Mouse (Mus musculus) heart, embryonic 14.5 days (tissue): ENCODE data around the gene Prdm1. TPM values are rescaled to one million over a fixed set of nuclear protein-coding genes. Genes with fewer than 3 reads are reported as not detected.

Source experiments
- ATAC-seq: fragments of 200-750 bp; cut with Nextera tagmentation; 2 replicates; pipeline ENCODE4 v1.8.0; 2017; ENCODE audit warnings: low read depth, moderate TSS enrichment; ENCODE audit not compliant: insufficient number of reproducible peaks, insufficient read depth, low FRiP score
- H3K27ac ChIP-seq, 2 experiments: fragments of 200-500 bp in 1 of 2; fragments of 300-500 bp in 1 of 2; sonication (generic) in 1 of 2; replicated peaks in 1 of 2; 2 replicates each; pipeline ENCODE4 v1.5.1; 2012 to 2014; ENCODE audit warnings: low read depth in 2 of 2, low read length in 2 of 2, control low read depth in 1 of 2, mild to moderate bottlenecking in 1 of 2, mixed read lengths in 1 of 2; ENCODE audit not compliant: control insufficient read depth in 1 of 2, insufficient read depth in 1 of 2
- H3K27me3 ChIP-seq: fragments of 300-500 bp; sonication (generic); 2 replicates; pipeline ENCODE4 v1.6.1; 2014; ENCODE audit warnings: mild to moderate bottlenecking, low read length, control low read depth; ENCODE audit not compliant: control insufficient read depth, insufficient read depth
- H3K36me3 ChIP-seq: fragments of 300-500 bp; sonication (generic); 2 replicates; pipeline ENCODE4 v1.6.1; 2014; ENCODE audit warnings: mild to moderate bottlenecking, control low read depth, low read length, mixed read lengths; ENCODE audit not compliant: control insufficient read depth, insufficient read depth
- H3K4me1 ChIP-seq, 2 experiments: fragments of 200-500 bp in 1 of 2; fragments of 300-500 bp in 1 of 2; sonication (generic) in 1 of 2; 2 replicates each; pipeline ENCODE4 v1.6.1; 2012 to 2014; ENCODE audit warnings: low read length in 2 of 2, control low read depth in 1 of 2, mixed read lengths in 1 of 2; ENCODE audit not compliant: control insufficient read depth in 2 of 2, insufficient read depth in 2 of 2
- H3K4me2 ChIP-seq: fragments of 300-500 bp; sonication (generic); 2 replicates; pipeline ENCODE4 v1.6.1; 2014; ENCODE audit warnings: mild to moderate bottlenecking, low read length
- H3K4me3 ChIP-seq, 2 experiments: fragments of 200-500 bp in 1 of 2; fragments of 300-500 bp in 1 of 2; sonication (generic) in 1 of 2; 2 replicates each; pipeline ENCODE4 v1.5.1; 2012 to 2014; ENCODE audit warnings: low read length in 2 of 2, mild to moderate bottlenecking in 2 of 2, control low read depth in 1 of 2, low read depth in 1 of 2, moderate library complexity in 1 of 2; ENCODE audit not compliant: control insufficient read depth in 1 of 2, insufficient read depth in 1 of 2
- H3K9ac ChIP-seq: fragments of 300-500 bp; sonication (generic); 2 replicates; pipeline ENCODE4 v1.6.1; 2014; ENCODE audit warnings: mild to moderate bottlenecking, low read length
- H3K9me3 ChIP-seq: fragments of 300-500 bp; sonication (generic); 2 replicates; pipeline ENCODE4 v1.6.1; 2016; ENCODE audit warnings: low read length, control low read depth; ENCODE audit not compliant: control insufficient read depth
- WGBS: fragments of 180-500 bp; shearing (Covaris S2); extraction: QIAGEN DNeasy Blood & Tissue Kit; methylation state at CpG from one replicate; pipeline ENCODE4 v1.1.7; 2014; 5-methylcytosine and 5-hydroxymethylcytosine counted together
- polyA plus RNA-seq: library from polyadenylated mRNA; unstranded; fragments of >200 nt; fragmentation: Nextera tagmentation; extraction: Ambion mirVana; gene quantifications from 2 replicates; pipeline ENCODE4 v1.2.1, GENCODE M21; 2014

The Prdm1 gene
- polyA plus RNA-seq, 1 experiment from 2014 or later = 0.86 TPM

DNA sequence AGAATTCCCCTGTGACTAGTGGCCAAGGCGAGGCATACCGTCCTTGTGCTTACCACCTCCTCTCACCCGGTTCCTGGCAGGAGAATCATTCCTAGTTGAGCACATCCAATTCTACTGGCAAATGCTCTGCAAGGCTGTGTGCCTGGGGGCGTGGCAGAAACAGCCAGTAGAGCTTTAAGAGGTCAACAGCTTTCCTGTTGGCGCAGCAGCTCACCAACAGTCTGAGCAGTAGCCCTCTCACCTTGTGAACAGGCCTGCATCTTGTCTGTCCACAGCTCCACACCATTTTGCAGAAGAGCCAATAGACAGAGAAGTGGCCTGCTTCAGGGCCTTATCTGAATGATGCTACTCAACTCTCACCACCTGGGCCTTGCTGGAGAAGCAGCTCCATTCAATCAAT, 50.2 kb downstream of the Prdm1 start:
- H3K4me3 ChIP-seq = no peak overlapping the region
- no peaks in the 10 kb centered on the region for H3K9me3 ChIP-seq
- H3K4me1 ChIP-seq = peaks cover 2 to 16% of the 10 kb centered on the region in 2 experiments; a peak in 3 of 4 replicates
- peaks cover 56% of the 10 kb centered on the region for H3K27me3 ChIP-seq
- no peak overlapping the region; the same call in 1 of the 2 replicates for H3K4me2 ChIP-seq
- no peaks in the 10 kb centered on the region for H3K36me3 ChIP-seq
- ATAC-seq = peak; percentile 43; the same call in 1 of the 2 replicates
- no peak overlapping the region for H3K27ac ChIP-seq
- no peak overlapping the region for H3K9ac ChIP-seq
- WGBS = 10% methylated on average over 5 of the region's 5 CpGs

DNA sequence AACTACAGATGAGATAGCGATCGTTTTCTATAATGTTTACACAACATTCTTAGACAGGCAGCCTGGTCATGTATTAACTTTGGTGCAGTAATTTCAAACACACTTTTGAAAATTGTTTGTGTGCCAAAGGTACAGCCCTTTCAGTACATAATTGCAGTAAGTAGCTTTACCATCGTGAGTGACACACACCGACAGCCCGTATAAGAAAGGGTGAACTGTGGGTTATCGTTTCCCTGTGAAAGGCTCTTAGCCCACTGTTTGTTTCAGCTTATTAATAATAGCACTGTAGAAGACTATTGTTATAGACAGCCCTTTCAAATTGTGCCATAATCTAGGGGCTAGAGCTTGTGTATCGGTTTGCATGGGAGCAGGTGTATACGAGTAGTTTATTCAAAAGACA, 51.1 kb downstream of the Prdm1 start:
- no peak for ATAC-seq
- H3K27me3 ChIP-seq = peaks cover 56% of the 10 kb centered on the region
- no peak overlapping the region for H3K27ac ChIP-seq
- H3K4me3 ChIP-seq = no peak overlapping the region
- no peaks in the 10 kb centered on the region for H3K36me3 ChIP-seq
- H3K4me1 ChIP-seq = peaks cover 2 to 16% of the 10 kb centered on the region in 2 experiments; a peak in 3 of 4 replicates
- H3K4me2 ChIP-seq = no peak overlapping the region
- whole genome bisulfite sequencing = 77% methylated on average over 8 of the region's 8 CpGs
- H3K9me3 ChIP-seq = no peaks in the 10 kb centered on the region
- H3K9ac ChIP-seq = no peak overlapping the region

DNA sequence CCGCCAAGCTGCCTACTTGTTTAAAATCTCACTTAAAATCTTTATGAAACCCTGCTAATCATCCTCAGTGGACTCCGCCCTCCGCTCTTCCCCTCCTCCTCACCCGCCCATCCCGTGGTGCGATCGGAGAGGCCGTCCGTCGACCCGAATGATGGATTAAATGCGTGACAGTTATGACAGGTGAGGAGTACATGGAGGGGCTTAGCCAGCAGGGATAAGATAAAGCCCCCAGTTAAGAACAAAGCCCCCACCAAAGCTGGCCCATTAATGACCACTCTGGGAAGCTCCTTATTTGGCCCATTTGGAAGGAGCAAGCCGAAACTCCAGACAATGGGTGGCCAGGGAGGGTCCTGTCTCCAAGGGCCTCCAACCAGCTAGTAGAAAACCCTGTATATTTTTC, 51.8 kb downstream of the Prdm1 start:
- Histone ChIP-seq H3K9ac (no peak overlapping the region), H3K27ac (no peak overlapping the region), H3K27me3 (peaks cover 59% of the 10 kb centered on the region), H3K9me3 (no peaks in the 10 kb centered on the region), H3K4me1 (peaks cover 2 to 16% of the 10 kb centered on the region in 2 experiments; a peak in 3 of 4 replicates), H3K4me3 (no peak overlapping the region), H3K4me2 (no peak overlapping the region), H3K36me3 (no peaks in the 10 kb centered on the region)
- no peak for ATAC-seq
- 66% methylated on average over 13 of the region's 13 CpGs for WGBS

DNA sequence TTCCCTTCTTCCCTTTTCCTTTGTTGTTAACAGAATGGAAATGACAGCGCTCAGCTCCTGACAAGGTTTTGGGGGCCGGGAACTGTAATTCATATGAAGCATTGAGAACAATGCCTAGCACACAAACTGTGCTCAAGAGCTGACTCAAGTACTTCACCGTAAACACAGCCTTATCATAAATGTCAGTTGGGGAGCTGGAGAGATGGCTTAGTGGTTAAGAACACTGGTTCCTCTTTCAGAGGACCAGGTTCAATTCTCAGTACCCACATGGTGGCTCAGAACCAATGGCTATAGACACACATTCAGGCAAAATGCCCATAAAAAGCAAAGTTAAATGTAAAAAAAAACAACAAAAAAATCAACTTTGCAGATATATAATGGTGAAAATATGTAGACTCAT, 52.9 kb downstream of the Prdm1 start:
- no peaks in the 10 kb centered on the region for H3K36me3 ChIP-seq
- ATAC-seq = no peak
- H3K9me3 ChIP-seq = no peaks in the 10 kb centered on the region
- H3K27ac ChIP-seq = no peak overlapping the region
- no peak overlapping the region for H3K9ac ChIP-seq
- no peak overlapping the region for H3K4me3 ChIP-seq
- no peak overlapping the region for H3K4me2 ChIP-seq
- H3K4me1 ChIP-seq = peaks cover 2 to 16% of the 10 kb centered on the region in 2 experiments; a peak in 3 of 4 replicates
- WGBS = 74% methylated on average over 3 of the region's 3 CpGs
- peaks cover 59% of the 10 kb centered on the region for H3K27me3 ChIP-seq

DNA sequence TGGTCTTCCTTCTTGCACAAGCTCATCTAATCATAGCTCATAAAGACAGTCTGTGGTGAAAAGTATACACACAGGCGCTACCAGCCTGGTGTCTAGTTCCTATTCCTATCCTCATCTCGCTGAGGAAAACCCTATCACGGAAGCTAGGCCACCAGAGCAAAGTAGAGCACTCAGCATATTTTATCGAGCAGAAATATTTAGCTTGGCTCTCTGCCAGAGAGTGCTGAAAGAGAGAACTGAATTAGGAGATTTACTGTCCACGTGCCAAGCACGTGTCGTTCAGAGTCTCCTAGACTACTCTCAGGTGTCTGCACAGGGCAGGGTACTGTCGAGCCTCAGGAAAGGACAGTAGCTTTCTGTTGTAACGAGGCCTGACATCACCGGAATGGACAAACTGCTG, 54.0 kb downstream of the Prdm1 start:
- no peaks in the 10 kb centered on the region for H3K9me3 ChIP-seq
- peak overlapping the region; percentile 25; the same call in 1 of the 2 replicates for H3K4me2 ChIP-seq
- H3K4me1 ChIP-seq = peaks cover 2 to 16% of the 10 kb centered on the region in 2 experiments; a peak in 3 of 4 replicates
- peaks cover 57% of the 10 kb centered on the region for H3K27me3 ChIP-seq
- H3K27ac ChIP-seq = no peak overlapping the region
- no peaks in the 10 kb centered on the region for H3K36me3 ChIP-seq
- peak; percentile 69 for ATAC-seq
- 10% methylated on average over 10 of the region's 10 CpGs for WGBS
- no peak overlapping the region for H3K9ac ChIP-seq
- H3K4me3 ChIP-seq = no peak overlapping the region

DNA sequence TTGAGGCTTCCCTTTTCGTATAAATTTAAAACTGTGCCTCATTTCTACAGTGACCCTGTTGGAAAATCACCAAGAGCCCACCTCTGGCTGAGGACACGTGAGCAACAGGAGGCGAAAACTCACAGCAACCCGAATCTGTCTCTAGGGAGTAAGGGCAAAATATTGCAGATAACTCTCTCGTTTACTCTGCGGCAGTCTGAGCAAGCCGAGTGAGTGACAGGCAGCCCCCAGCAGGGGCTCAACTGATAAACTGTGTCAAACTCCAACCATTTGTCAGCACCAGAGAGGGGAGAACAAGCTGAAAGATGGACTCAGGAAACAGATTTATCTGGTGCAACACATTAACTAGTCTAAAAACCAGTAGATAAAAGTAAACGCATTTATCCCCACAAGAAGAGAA, 62.7 kb downstream of the Prdm1 start:
- peaks cover 5 to 7% of the 10 kb centered on the region in 2 experiments; a peak in 1 of 4 replicates for H3K4me1 ChIP-seq
- 3% methylated on average over 8 of the region's 8 CpGs for WGBS
- ATAC-seq = no peak
- no peaks in the 10 kb centered on the region for H3K36me3 ChIP-seq
- peak overlapping the region; percentile 48 for H3K4me2 ChIP-seq
- no peak overlapping the region for H3K9ac ChIP-seq
- H3K27ac ChIP-seq = no peak overlapping the region
- peaks cover 70% of the 10 kb centered on the region for H3K27me3 ChIP-seq
- no peaks in the 10 kb centered on the region for H3K9me3 ChIP-seq
- 0 out of 4 replicates have a peak overlapping the region, but pooled peaks have one; percentile 1 to 8 for H3K4me3 ChIP-seq

DNA sequence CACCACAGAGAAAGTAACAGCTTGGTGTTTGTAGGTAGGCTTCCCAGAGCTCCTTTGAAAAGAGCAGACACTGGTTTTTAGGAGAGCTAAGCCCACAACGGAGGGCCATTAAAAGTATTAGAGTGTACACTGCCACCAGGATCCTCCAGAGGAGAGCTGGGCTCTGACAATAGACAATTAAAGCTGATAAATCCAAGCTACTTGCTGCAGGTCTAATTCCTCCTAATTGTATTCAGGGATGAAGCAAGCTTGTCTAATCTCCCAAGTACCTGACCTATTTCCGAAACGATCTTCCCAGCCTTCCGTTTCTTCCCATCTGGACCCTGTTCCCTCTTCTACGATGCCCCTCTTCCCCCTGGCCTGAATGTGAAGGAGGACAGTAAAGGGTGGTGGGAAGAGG, 63.7 kb downstream of the Prdm1 start:
- ATAC-seq = no peak
- H3K27me3 ChIP-seq = peaks cover 65% of the 10 kb centered on the region

DNA sequence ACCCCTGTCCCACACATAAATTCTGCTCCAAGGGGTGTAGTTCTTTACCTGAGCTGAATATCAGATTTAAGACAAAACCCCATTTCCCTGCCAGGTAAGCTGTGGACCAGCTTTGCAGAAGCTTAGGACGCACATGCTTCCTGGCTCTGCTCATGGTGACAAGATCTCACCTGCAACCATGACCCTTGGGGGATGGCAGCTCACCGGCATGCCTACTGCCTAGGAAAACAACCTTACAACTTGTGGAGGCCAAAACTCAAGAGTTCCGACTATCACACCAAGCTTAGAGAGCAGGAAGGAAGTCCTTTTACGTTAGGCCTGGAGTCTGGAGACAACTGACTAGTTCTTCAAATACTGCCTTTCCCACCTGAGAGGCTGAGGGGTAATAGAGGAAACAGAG, 64.4 kb downstream of the Prdm1 start:
- H3K9me3 ChIP-seq = no peaks in the 10 kb centered on the region
- H3K4me1 ChIP-seq = peaks cover 5 to 12% of the 10 kb centered on the region in 2 experiments; a peak in 2 of 4 replicates
- no peak overlapping the region for H3K9ac ChIP-seq
- no peak overlapping the region for H3K27ac ChIP-seq
- ATAC-seq = no peak
- H3K27me3 ChIP-seq = peaks cover 62% of the 10 kb centered on the region
- no peak overlapping the region for H3K4me2 ChIP-seq
- H3K4me3 ChIP-seq = no peak overlapping the region
- WGBS = 67% methylated on average over 4 of the region's 4 CpGs
- no peaks in the 10 kb centered on the region for H3K36me3 ChIP-seq

More for the DNA sequence above, 63.7 kb downstream of the Prdm1 start:
- Histone ChIP-seq H3K4me3 (no peak overlapping the region), H3K9me3 (no peaks in the 10 kb centered on the region), H3K36me3 (no peaks in the 10 kb centered on the region), H3K4me1 (peaks cover 5 to 7% of the 10 kb centered on the region in 2 experiments; a peak in 2 of 4 replicates), H3K4me2 (no peak overlapping the region), H3K9ac (no peak overlapping the region), H3K27ac (no peak overlapping the region)
- WGBS = 58% methylated on average over 5 of the region's 5 CpGs
